Mouse (Mus musculus) liver, postnatal 0 days (tissue): ENCODE results near the gene Mrpl58. TPM values are rescaled to one million over a fixed set of nuclear protein-coding genes. Genes with fewer than 3 reads are reported as not detected.

Source experiments
- ATAC-seq: fragments of 200-750 bp; cut with Nextera tagmentation; 2 replicates; pipeline ENCODE4 v1.8.0; 2017; ENCODE audit warnings: mild to moderate bottlenecking, moderate library complexity
- DNase-seq: peaks from one replicate; pipeline ENCODE4 v3.0.0-alpha.2; 2016
- H3K27ac ChIP-seq: fragments of 300-500 bp; sonication (generic); 2 replicates; pipeline ENCODE4 v1.5.1; 2014; ENCODE audit warnings: antibody characterized with exemption, moderate library complexity, mild to moderate bottlenecking, low read depth
- H3K27me3 ChIP-seq: fragments of 300-500 bp; sonication (generic); 2 replicates; pipeline ENCODE4 v1.6.1; 2014; ENCODE audit warnings: low read length, control low read depth, mixed read lengths; ENCODE audit not compliant: insufficient read depth
- H3K36me3 ChIP-seq: fragments of 300-500 bp; sonication (generic); replicated peaks from 2 replicates; pipeline ENCODE4 v1.6.1; 2014; ENCODE audit warnings: mild to moderate bottlenecking, control low read depth, low read length, moderate library complexity, mixed read lengths; ENCODE audit not compliant: insufficient read depth
- H3K4me1 ChIP-seq: fragments of 300-500 bp; sonication (generic); 2 replicates; pipeline ENCODE4 v1.6.1; 2014; ENCODE audit warnings: antibody characterized with exemption, mild to moderate bottlenecking, control low read depth; ENCODE audit not compliant: insufficient read depth
- H3K4me2 ChIP-seq: fragments of 300-500 bp; sonication (generic); 2 replicates; pipeline ENCODE4 v1.6.1; 2014; ENCODE audit warnings: low read depth, mild to moderate bottlenecking, low read length, moderate library complexity, mixed read lengths
- H3K4me3 ChIP-seq: fragments of 300-500 bp; sonication (generic); 2 replicates; pipeline ENCODE4 v1.5.1; 2014; ENCODE audit warnings: low read depth, low read length
- H3K9ac ChIP-seq: fragments of 300-500 bp; sonication (generic); replicated peaks from 2 replicates; pipeline ENCODE4 v1.6.1; 2014; ENCODE audit warnings: mild to moderate bottlenecking, moderate library complexity
- H3K9me3 ChIP-seq: fragments of 300-500 bp; sonication (generic); 2 replicates; pipeline ENCODE4 v1.6.1; 2016; ENCODE audit warnings: mild to moderate bottlenecking, control low read depth, low read length, mixed read lengths
- CTCF ChIP-seq: sonication (generic); IDR thresholded peaks from 2 replicates; pipeline ENCODE4 v1.5.1; 2016; ENCODE audit warnings: antibody characterized with exemption, low read depth
- EP300 ChIP-seq: IDR thresholded peaks from 2 replicates; pipeline ENCODE4 v1.6.1; 2016; ENCODE audit warnings: antibody characterized with exemption, low read depth, mild to moderate bottlenecking
- WGBS: fragments of 180-500 bp; shearing (Covaris S2); extraction: QIAGEN DNeasy Blood & Tissue Kit; methylation state at CpG from one replicate; pipeline ENCODE4 v1.1.7; 2014; ENCODE audit not compliant: insufficient replicate concordance; 5-methylcytosine and 5-hydroxymethylcytosine counted together
- polyA plus RNA-seq: library from polyadenylated mRNA; unstranded; fragments of >200 nt; fragmentation: Nextera tagmentation; extraction: Ambion mirVana; gene quantifications from 2 replicates; pipeline ENCODE4 v1.2.1, GENCODE M21; 2015

Gene Mrpl58
- polyA plus RNA-seq, 1 experiment from 2014 or later, result 88.0 TPM

- 82% methylated on average over 7 of the region's 7 CpGs for whole genome bisulfite sequencing
- H3K9ac ChIP-seq, result no peak overlapping the region
- H3K9me3 ChIP-seq, result no peaks in the 10 kb centered on the region
- H3K4me2 ChIP-seq, result no peak overlapping the region
- H3K36me3 ChIP-seq, result peaks cover 39% of the 10 kb centered on the region
- DNase-seq (no peak), ATAC-seq (no peak)
- no peak overlapping the region for H3K4me3 ChIP-seq
- H3K4me1 ChIP-seq, result peaks cover 6% of the 10 kb centered on the region; the same call in 1 of the 2 replicates
- no peak for TF ChIP-seq CTCF
- no peak for TF ChIP-seq EP300
- no peaks in the 10 kb centered on the region for H3K27me3 ChIP-seq
- H3K27ac ChIP-seq, result no peak overlapping the region
These were observed 25.8 kb downstream of the Mrpl58 start for GRCm38 (mm10) chr11:115429307-115429706.

- peaks cover 31% of the 10 kb centered on the region for H3K36me3 ChIP-seq
- no peak overlapping the region for H3K27ac ChIP-seq
- DNase-seq, result no peak
These were observed 27.0 kb downstream of the Mrpl58 start for GRCm38 (mm10) chr11:115430561-115430960.

GRCm38 (mm10) chr11:115432814-115433213 is 29.3 kb downstream of the Mrpl58 start:
- TF ChIP-seq EP300 (peak; percentile 69), CTCF (no peak)
- no peak overlapping the region for H3K4me3 ChIP-seq
- DNase-seq (peak; percentile 45), ATAC-seq (peak; percentile 80)
- no peak overlapping the region for H3K4me2 ChIP-seq
- H3K4me1 ChIP-seq, result peaks cover 15% of the 10 kb centered on the region
- peaks cover 28% of the 10 kb centered on the region for H3K36me3 ChIP-seq
- no peaks in the 10 kb centered on the region for H3K27me3 ChIP-seq
- H3K9me3 ChIP-seq, result no peaks in the 10 kb centered on the region
- 65% methylated on average over 4 of the region's 4 CpGs for WGBS
- H3K27ac ChIP-seq, result peak overlapping the region; percentile 89
- H3K9ac ChIP-seq, result peak overlapping the region; percentile 30; the same call in 1 of the 2 replicates

More at GRCm38 (mm10) chr11:115430561-115430960, 27.0 kb downstream of the Mrpl58 start:
- Histone ChIP-seq H3K9ac (no peak overlapping the region), H3K4me1 (peaks cover 13% of the 10 kb centered on the region), H3K9me3 (no peaks in the 10 kb centered on the region), H3K4me2 (no peak overlapping the region), H3K27me3 (no peaks in the 10 kb centered on the region), H3K4me3 (no peak overlapping the region)
- no peak for ATAC-seq
- no peak for TF ChIP-seq EP300
- no peak for TF ChIP-seq CTCF
- 82% methylated on average over 6 of the region's 6 CpGs for WGBS

- TF ChIP-seq EP300, result no peak
- TF ChIP-seq CTCF, result no peak
- H3K4me2 ChIP-seq, result no peak overlapping the region
- ATAC-seq, result no peak; the same call in 1 of the 2 replicates
- H3K27me3 ChIP-seq, result no peaks in the 10 kb centered on the region
- 79% methylated on average over 6 of the region's 6 CpGs for WGBS
- peak overlapping the region; percentile 30; the same call in 1 of the 2 replicates for H3K9ac ChIP-seq
- H3K9me3 ChIP-seq, result no peaks in the 10 kb centered on the region
- no peak overlapping the region for H3K4me3 ChIP-seq
- H3K4me1 ChIP-seq, result peaks cover 15% of the 10 kb centered on the region
- peak overlapping the region; percentile 89 for H3K27ac ChIP-seq
- DNase-seq, result no peak
- H3K36me3 ChIP-seq, result peaks cover 27% of the 10 kb centered on the region
These were observed 29.8 kb downstream of the Mrpl58 start for GRCm38 (mm10) chr11:115433342-115433741.

GRCm38 (mm10) chr11:115435596-115436337 is 32.2 kb downstream of the Mrpl58 start:
- WGBS, result 4% methylated on average over 31 of the region's 31 CpGs
- Histone ChIP-seq H3K4me1 (peaks cover 15% of the 10 kb centered on the region), H3K9me3 (no peaks in the 10 kb centered on the region; the same call in 1 of the 2 replicates), H3K4me2 (peak overlapping the region; percentile 52), H3K27me3 (no peaks in the 10 kb centered on the region), H3K4me3 (0 out of 2 replicates have a peak overlapping the region, but pooled peaks have one; percentile 3), H3K9ac (peak overlapping the region; percentile 10), H3K27ac (0 out of 2 replicates have a peak overlapping the region, but pooled peaks have one; percentile 9), H3K36me3 (0 out of 2 replicates have a peak, but pooled peaks cover 7% of the 10 kb centered on the region)
- DNase-seq (no peak), ATAC-seq (no peak)
- TF ChIP-seq CTCF (no peak), EP300 (no peak)

- DNase-seq (no peak), ATAC-seq (no peak)
- no peak for TF ChIP-seq EP300
- TF ChIP-seq CTCF, result no peak
- no peak overlapping the region for H3K4me3 ChIP-seq
- no peaks in the 10 kb centered on the region for H3K36me3 ChIP-seq
- no peaks in the 10 kb centered on the region; the same call in 1 of the 2 replicates for H3K9me3 ChIP-seq
- H3K9ac ChIP-seq, result no peak overlapping the region
- no peak overlapping the region for H3K4me2 ChIP-seq
- H3K27ac ChIP-seq, result 0 out of 2 replicates have a peak overlapping the region, but pooled peaks have one; percentile 8
- H3K27me3 ChIP-seq, result no peaks in the 10 kb centered on the region
- H3K4me1 ChIP-seq, result peaks cover 11% of the 10 kb centered on the region
- WGBS, result 54% methylated on average over 5 of the region's 5 CpGs
These were observed 34.1 kb downstream of the Mrpl58 start for GRCm38 (mm10) chr11:115437571-115438122.
